Mouse (Mus musculus) lung, postnatal 0 days (tissue): Measurements from ENCODE around the gene Hs2st1. TPM values are rescaled to one million over a fixed set of nuclear protein-coding genes. Genes with fewer than 3 reads are reported as not detected.

ENCODE experiments used
- ATAC-seq: fragments of 200-750 bp; cut with Nextera tagmentation; 2 replicates; pipeline ENCODE4 v1.8.0; 2017; ENCODE audit warnings: moderate library complexity
- DNase-seq: peaks from one replicate; pipeline ENCODE4 v3.0.0-alpha.2; 2016; ENCODE audit warnings: low spot score
- H3K27ac ChIP-seq: fragments of 300-500 bp; sonication (generic); 2 replicates; pipeline ENCODE4 v1.5.1; 2014; ENCODE audit warnings: antibody characterized with exemption, mild to moderate bottlenecking, low read length, mixed read lengths
- H3K27me3 ChIP-seq: fragments of 300-500 bp; sonication (generic); replicated peaks from 2 replicates; pipeline ENCODE4 v1.6.1; 2014; ENCODE audit warnings: low read length, mixed read lengths; ENCODE audit not compliant: insufficient read depth
- H3K36me3 ChIP-seq: fragments of 300-500 bp; sonication (generic); 2 replicates; pipeline ENCODE4 v1.6.1; 2014; ENCODE audit warnings: low read length, mixed read lengths; ENCODE audit not compliant: insufficient read depth
- H3K4me1 ChIP-seq: fragments of 300-500 bp; sonication (generic); 2 replicates; pipeline ENCODE4 v1.6.1; 2014; ENCODE audit warnings: antibody characterized with exemption, low read depth, low read length, mixed read lengths; ENCODE audit not compliant: insufficient read depth
- H3K4me2 ChIP-seq: fragments of 300-500 bp; sonication (generic); replicated peaks from 2 replicates; pipeline ENCODE4 v1.6.1; 2014; ENCODE audit warnings: low read depth, mild to moderate bottlenecking, low read length, moderate library complexity, mixed read lengths
- H3K4me3 ChIP-seq: fragments of 300-500 bp; sonication (generic); 2 replicates; pipeline ENCODE4 v1.5.1; 2014; ENCODE audit warnings: low read depth, low read length
- H3K9ac ChIP-seq: fragments of 300-500 bp; sonication (generic); replicated peaks from 2 replicates; pipeline ENCODE4 v1.6.1; 2014; ENCODE audit warnings: low read depth, mild to moderate bottlenecking
- H3K9me3 ChIP-seq: fragments of 300-500 bp; sonication (generic); 2 replicates; pipeline ENCODE4 v1.6.1; 2016; ENCODE audit warnings: low read length, mixed read lengths
- CTCF ChIP-seq: IDR thresholded peaks from 2 replicates; pipeline ENCODE4 v1.5.1; 2016; ENCODE audit warnings: antibody characterized with exemption, mild to moderate bottlenecking
- EP300 ChIP-seq: IDR thresholded peaks from 2 replicates; pipeline ENCODE4 v1.6.1; 2016; ENCODE audit warnings: antibody characterized with exemption, mild to moderate bottlenecking, control low read depth
- WGBS: fragments of 180-500 bp; shearing (Covaris S2); extraction: QIAGEN DNeasy Blood & Tissue Kit; methylation state at CpG from one replicate; pipeline ENCODE4 v1.1.7; 2014; 5-methylcytosine and 5-hydroxymethylcytosine counted together
- polyA plus RNA-seq: library from polyadenylated mRNA; unstranded; fragments of >200 nt; fragmentation: Nextera tagmentation; extraction: Ambion mirVana; gene quantifications from 2 replicates; pipeline ENCODE4 v1.2.1, GENCODE M21; 2015

Gene Hs2st1
- polyA plus RNA-seq, 1 experiment from 2014 or later, result 25.1 TPM

- H3K4me3 ChIP-seq, result no peak overlapping the region
- H3K4me1 ChIP-seq, result peaks cover 8% of the 10 kb centered on the region; the same call in 1 of the 2 replicates
- peak; percentile 82 for DNase-seq
- no peak overlapping the region for H3K9ac ChIP-seq
- WGBS, result 47% methylated on average over 6 of the region's 6 CpGs
- no peaks in the 10 kb centered on the region for H3K36me3 ChIP-seq
- no peaks in the 10 kb centered on the region for H3K9me3 ChIP-seq
- H3K27me3 ChIP-seq, result no peaks in the 10 kb centered on the region
- H3K4me2 ChIP-seq, result no peak overlapping the region
- no peak for TF ChIP-seq CTCF
- peak; percentile 96 for TF ChIP-seq EP300
- ATAC-seq, result peak; percentile 78
- H3K27ac ChIP-seq, result peak overlapping the region; percentile 71; the same call in 1 of the 2 replicates
These were observed 28.0 kb downstream of the Hs2st1 start for GRCm38 (mm10) chr3:144541906-144542438.

- Histone ChIP-seq H3K4me3 (no peak overlapping the region), H3K4me2 (no peak overlapping the region), H3K9ac (no peak overlapping the region), H3K27me3 (no peaks in the 10 kb centered on the region), H3K36me3 (no peaks in the 10 kb centered on the region), H3K4me1 (peaks cover 8% of the 10 kb centered on the region; the same call in 1 of the 2 replicates), H3K27ac (peak overlapping the region; percentile 71; the same call in 1 of the 2 replicates), H3K9me3 (no peaks in the 10 kb centered on the region)
- DNase-seq (peak; percentile 56), ATAC-seq (peak; percentile 60)
- TF ChIP-seq EP300 (peak; percentile 69), CTCF (no peak)
- WGBS, result 52% methylated on average over 3 of the region's 3 CpGs
These were observed 29.2 kb downstream of the Hs2st1 start for GRCm38 (mm10) chr3:144540805-144541204.

GRCm38 (mm10) chr3:144539051-144539450 lies 30.9 kb downstream of the Hs2st1 start:
- Histone ChIP-seq H3K27me3 (no peaks in the 10 kb centered on the region), H3K4me3 (no peak overlapping the region), H3K4me2 (no peak overlapping the region), H3K9me3 (no peaks in the 10 kb centered on the region), H3K9ac (no peak overlapping the region), H3K4me1 (peaks cover 4% of the 10 kb centered on the region; the same call in 1 of the 2 replicates), H3K27ac (no peak overlapping the region), H3K36me3 (no peaks in the 10 kb centered on the region)
- TF ChIP-seq EP300 (no peak), CTCF (no peak)
- DNase-seq (no peak), ATAC-seq (no peak)
- 38% methylated on average over 3 of the region's 3 CpGs for WGBS

GRCm38 (mm10) chr3:144537078-144537855 lies 32.7 kb downstream of the Hs2st1 start:
- Histone ChIP-seq H3K4me1 (peaks cover 4% of the 10 kb centered on the region; the same call in 1 of the 2 replicates), H3K27me3 (no peaks in the 10 kb centered on the region), H3K36me3 (no peaks in the 10 kb centered on the region), H3K27ac (no peak overlapping the region), H3K9me3 (no peaks in the 10 kb centered on the region), H3K9ac (no peak overlapping the region), H3K4me2 (no peak overlapping the region), H3K4me3 (no peak overlapping the region)
- peak; percentile 70 for ATAC-seq
- WGBS, result 59% methylated on average over 7 of the region's 7 CpGs
- TF ChIP-seq CTCF (no peak), EP300 (no peak)
- peak; percentile 51 for DNase-seq

GRCm38 (mm10) chr3:144535056-144535455 lies 34.9 kb downstream of the Hs2st1 start:
- Histone ChIP-seq H3K4me2 (no peak overlapping the region), H3K9me3 (no peaks in the 10 kb centered on the region), H3K4me3 (no peak overlapping the region), H3K27me3 (no peaks in the 10 kb centered on the region), H3K9ac (no peak overlapping the region), H3K4me1 (peaks cover 1% of the 10 kb centered on the region; the same call in 1 of the 2 replicates), H3K36me3 (no peaks in the 10 kb centered on the region), H3K27ac (no peak overlapping the region)
- ATAC-seq (no peak), DNase-seq (no peak)
- WGBS, result 91% methylated on average over 4 of the region's 4 CpGs
- TF ChIP-seq CTCF (no peak), EP300 (no peak)

GRCm38 (mm10) chr3:144531023-144531422 lies 39.0 kb downstream of the Hs2st1 start:
- no peak overlapping the region for H3K9ac ChIP-seq
- H3K4me1 ChIP-seq, result no peaks in the 10 kb centered on the region
- H3K9me3 ChIP-seq, result no peaks in the 10 kb centered on the region
- DNase-seq (peak; percentile 69), ATAC-seq (no peak; the same call in 1 of the 2 replicates)
- H3K4me2 ChIP-seq, result no peak overlapping the region
- H3K27me3 ChIP-seq, result no peaks in the 10 kb centered on the region
- 36% methylated on average over 5 of the region's 5 CpGs for WGBS
- peak; percentile 52 for TF ChIP-seq CTCF
- 0 out of 2 replicates have a peak, but pooled peaks have one; percentile 13 for TF ChIP-seq EP300
- no peak overlapping the region for H3K27ac ChIP-seq
- no peak overlapping the region for H3K4me3 ChIP-seq
- H3K36me3 ChIP-seq, result no peaks in the 10 kb centered on the region
